Mouse (Mus musculus) forebrain, embryonic 11.5 days (tissue): ENCODE data around the gene Fam13c. TPM values are rescaled to one million over a fixed set of nuclear protein-coding genes. Genes with fewer than 3 reads are reported as not detected.
A peak's percentile ranks its signal among the peaks of the same experiment; 100 is the strongest.

Experiments
- ATAC-seq: fragments of 200-750 bp; cut with Nextera tagmentation; replicated peaks from 2 replicates; pipeline ENCODE4 v1.8.0; 2017; ENCODE audit warnings: moderate TSS enrichment; ENCODE audit not compliant: low FRiP score
- DNase-seq: peaks from one replicate; pipeline ENCODE4 v3.0.0-alpha.2; 2017; ENCODE audit warnings: low spot score
- H3K27ac ChIP-seq: fragments of 300-500 bp; sonication (generic); 2 replicates; pipeline ENCODE4 v1.5.1; 2014; ENCODE audit warnings: low read depth, low read length
- H3K27me3 ChIP-seq: fragments of 300-500 bp; sonication (generic); 2 replicates; pipeline ENCODE4 v1.6.1; 2014; ENCODE audit warnings: mild to moderate bottlenecking, low read length, mixed read lengths; ENCODE audit not compliant: control insufficient read depth, insufficient read depth
- H3K36me3 ChIP-seq: fragments of 300-500 bp; sonication (generic); 2 replicates; pipeline ENCODE4 v1.6.1; 2014; ENCODE audit warnings: mild to moderate bottlenecking, low read length, moderate library complexity, mixed read lengths; ENCODE audit not compliant: control insufficient read depth, insufficient read depth
- H3K4me1 ChIP-seq: fragments of 300-500 bp; sonication (generic); replicated peaks from 2 replicates; pipeline ENCODE4 v1.6.1; 2014; ENCODE audit warnings: low read length, mixed read lengths; ENCODE audit not compliant: control insufficient read depth, insufficient read depth
- H3K4me2 ChIP-seq: fragments of 300-500 bp; sonication (generic); 2 replicates; pipeline ENCODE4 v1.6.1; 2014; ENCODE audit warnings: low read depth, mild to moderate bottlenecking, low read length, moderate library complexity, mixed read lengths; ENCODE audit not compliant: severe bottlenecking
- H3K4me3 ChIP-seq: fragments of 300-500 bp; sonication (generic); 2 replicates; pipeline ENCODE4 v1.5.1; 2014; ENCODE audit warnings: low read depth, low read length
- H3K9ac ChIP-seq: fragments of 300-500 bp; sonication (generic); 2 replicates; pipeline ENCODE4 v1.6.1; 2014; ENCODE audit warnings: low read length
- H3K9me3 ChIP-seq: fragments of 300-500 bp; sonication (generic); 2 replicates; pipeline ENCODE4 v1.6.1; 2016; ENCODE audit warnings: low read length, mixed read lengths; ENCODE audit not compliant: control insufficient read depth
- WGBS: fragments of 180-500 bp; shearing (Covaris S2); extraction: QIAGEN DNeasy Blood & Tissue Kit; methylation state at CpG from one replicate; pipeline ENCODE4 v1.1.7; 2014; 5-methylcytosine and 5-hydroxymethylcytosine counted together
- polyA plus RNA-seq: library from polyadenylated mRNA; unstranded; fragments of >200 nt; fragmentation: Nextera tagmentation; extraction: Ambion mirVana; gene quantifications from 2 replicates; pipeline ENCODE4 v1.2.1, GENCODE M21; 2014

Fam13c gene
- polyA plus RNA-seq, 1 experiment from 2014 or later, result 13.6 TPM

DNA sequence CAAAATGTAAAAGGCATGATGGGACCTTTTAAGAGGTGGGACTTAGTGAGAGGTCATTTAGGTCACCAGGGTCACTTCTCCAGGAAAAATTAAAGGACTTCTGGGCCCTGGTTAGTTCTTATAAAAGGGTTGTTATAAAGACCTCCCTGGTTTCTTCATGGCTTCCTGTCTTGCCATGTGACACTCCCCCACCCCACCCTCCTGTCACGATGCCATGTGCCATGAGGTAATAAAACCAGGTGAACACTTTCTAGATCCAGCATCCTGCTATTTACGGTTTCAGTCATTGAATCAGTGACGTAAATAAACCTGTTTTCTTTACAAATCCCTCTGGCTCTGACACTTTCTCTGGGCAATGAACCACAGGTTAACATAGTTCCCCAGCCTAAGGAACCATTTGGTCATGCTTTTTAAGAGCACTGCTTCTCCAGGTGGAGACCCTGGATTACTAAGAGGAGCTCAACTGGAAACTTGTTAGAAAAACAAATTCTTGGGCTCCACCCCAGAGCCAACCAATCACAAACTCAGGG is 146.7 kb downstream of the Fam13c start:
- H3K9ac ChIP-seq, result no peak overlapping the region
- no peak overlapping the region for H3K27ac ChIP-seq
- ATAC-seq (no peak), DNase-seq (no peak)
- H3K36me3 ChIP-seq, result no peaks in the 10 kb centered on the region
- WGBS, result 84% methylated on average over 3 of the region's 3 CpGs
- H3K27me3 ChIP-seq, result no peaks in the 10 kb centered on the region
- H3K4me3 ChIP-seq, result no peak overlapping the region
- H3K4me2 ChIP-seq, result no peak overlapping the region
- H3K4me1 ChIP-seq, result no peaks in the 10 kb centered on the region
- no peaks in the 10 kb centered on the region for H3K9me3 ChIP-seq

DNA sequence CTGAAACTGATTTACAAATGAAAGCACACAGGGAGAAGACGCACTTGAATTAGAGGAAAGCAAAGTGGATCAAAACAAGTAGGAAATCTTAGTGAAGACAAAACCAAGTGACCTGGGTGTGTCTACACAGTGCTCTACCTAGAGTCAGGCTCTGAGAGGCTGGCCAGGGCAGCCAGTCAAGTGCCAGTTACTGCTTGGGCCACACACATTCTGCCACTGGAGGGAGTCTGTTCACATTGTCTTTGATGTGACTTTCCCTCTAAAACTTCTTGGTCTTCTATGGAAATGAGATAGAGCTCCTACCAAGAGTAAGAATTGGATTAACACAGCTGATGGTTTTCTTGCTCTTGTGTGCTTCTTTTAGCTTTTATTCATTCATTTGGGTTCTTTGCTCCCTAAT is 153.7 kb downstream of the Fam13c start:
- DNase-seq, result no peak

DNA sequence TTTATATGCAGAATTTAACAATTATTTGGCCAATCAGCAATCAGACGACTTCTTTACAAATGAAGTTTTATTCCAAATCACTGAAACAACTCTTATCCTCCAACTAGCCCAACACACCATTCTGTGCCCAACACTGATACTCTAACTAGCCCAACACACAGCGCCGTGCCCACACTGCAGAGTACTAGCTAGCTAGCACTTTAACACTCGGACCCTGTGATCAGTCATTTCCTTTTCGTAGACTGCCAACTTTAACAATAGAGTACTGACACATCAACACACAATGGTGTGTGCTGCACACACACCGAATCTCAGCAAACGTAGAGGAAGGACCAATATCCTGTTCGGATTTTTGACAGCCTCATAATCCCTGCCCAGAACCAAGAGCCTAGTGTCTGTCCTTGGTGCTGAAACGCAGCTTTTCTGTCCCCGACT is 157.8 kb downstream of the Fam13c start:
- WGBS, result 17% methylated on average over 10 of the region's 10 CpGs
- H3K27me3 ChIP-seq, result no peaks in the 10 kb centered on the region

More for the DNA sequence above, 153.7 kb downstream of the Fam13c start:
- 56% methylated on average over 1 of the region's 1 CpGs for WGBS
- H3K27ac ChIP-seq, result no peak overlapping the region
- no peaks in the 10 kb centered on the region for H3K36me3 ChIP-seq
- no peak overlapping the region for H3K9ac ChIP-seq
- no peak overlapping the region for H3K4me3 ChIP-seq
- ATAC-seq, result no peak
- no peak overlapping the region for H3K4me2 ChIP-seq
- 0 out of 2 replicates have a peak, but pooled peaks cover 2% of the 10 kb centered on the region for H3K4me1 ChIP-seq
- H3K27me3 ChIP-seq, result no peaks in the 10 kb centered on the region
- no peaks in the 10 kb centered on the region for H3K9me3 ChIP-seq

DNA sequence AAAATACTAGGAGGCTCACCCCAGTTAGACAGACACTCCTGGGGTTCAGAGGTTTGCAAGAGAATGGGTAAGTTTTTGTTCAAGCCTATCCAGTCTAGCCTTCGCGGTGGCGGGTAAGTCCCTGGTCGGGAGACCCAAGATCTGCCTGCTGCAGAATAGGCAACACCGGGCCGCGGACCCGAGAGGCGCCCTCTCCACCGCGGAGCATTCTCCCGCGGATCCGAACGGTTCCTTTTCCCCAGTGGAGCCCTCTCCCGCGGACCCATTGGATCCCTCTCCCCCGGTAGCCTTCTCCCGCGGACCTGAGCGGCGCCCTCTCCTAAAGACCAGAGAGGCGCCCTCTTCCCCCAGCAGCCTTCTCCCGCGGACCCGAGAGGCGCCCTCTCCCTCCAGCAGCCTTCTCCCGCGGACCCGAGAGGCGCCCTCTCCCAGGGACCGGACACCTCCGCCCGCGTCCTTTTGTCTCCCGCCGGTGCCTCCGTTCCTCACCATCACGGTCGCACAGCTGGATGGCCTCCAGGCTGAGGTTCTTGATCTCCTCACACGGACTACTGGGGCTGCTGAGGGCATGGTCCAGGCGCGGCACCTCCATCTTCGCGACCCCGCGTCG is 158.3 kb downstream of the Fam13c start:
- Histone ChIP-seq H3K27me3 (no peaks in the 10 kb centered on the region), H3K4me2 (peak overlapping the region; percentile 87), H3K4me3 (peak overlapping the region; percentile 68), H3K4me1 (0 out of 2 replicates have a peak, but pooled peaks cover 2% of the 10 kb centered on the region), H3K9me3 (no peaks in the 10 kb centered on the region), H3K36me3 (no peaks in the 10 kb centered on the region), H3K9ac (peak overlapping the region; percentile 75), H3K27ac (peak overlapping the region; percentile 51)
- DNase-seq (no peak), ATAC-seq (peak; percentile 78)
- under 1% methylated on average over 48 of the region's 48 CpGs for WGBS

More for the DNA sequence above, 157.8 kb downstream of the Fam13c start:
- Histone ChIP-seq H3K9ac (peak overlapping the region; percentile 75), H3K36me3 (no peaks in the 10 kb centered on the region), H3K27ac (no peak overlapping the region), H3K9me3 (no peaks in the 10 kb centered on the region), H3K4me2 (peak overlapping the region; percentile 87), H3K4me3 (peak overlapping the region; percentile 68), H3K4me1 (0 out of 2 replicates have a peak, but pooled peaks cover 2% of the 10 kb centered on the region)
- ATAC-seq, result no peak
- peak; percentile 50 for DNase-seq

DNA sequence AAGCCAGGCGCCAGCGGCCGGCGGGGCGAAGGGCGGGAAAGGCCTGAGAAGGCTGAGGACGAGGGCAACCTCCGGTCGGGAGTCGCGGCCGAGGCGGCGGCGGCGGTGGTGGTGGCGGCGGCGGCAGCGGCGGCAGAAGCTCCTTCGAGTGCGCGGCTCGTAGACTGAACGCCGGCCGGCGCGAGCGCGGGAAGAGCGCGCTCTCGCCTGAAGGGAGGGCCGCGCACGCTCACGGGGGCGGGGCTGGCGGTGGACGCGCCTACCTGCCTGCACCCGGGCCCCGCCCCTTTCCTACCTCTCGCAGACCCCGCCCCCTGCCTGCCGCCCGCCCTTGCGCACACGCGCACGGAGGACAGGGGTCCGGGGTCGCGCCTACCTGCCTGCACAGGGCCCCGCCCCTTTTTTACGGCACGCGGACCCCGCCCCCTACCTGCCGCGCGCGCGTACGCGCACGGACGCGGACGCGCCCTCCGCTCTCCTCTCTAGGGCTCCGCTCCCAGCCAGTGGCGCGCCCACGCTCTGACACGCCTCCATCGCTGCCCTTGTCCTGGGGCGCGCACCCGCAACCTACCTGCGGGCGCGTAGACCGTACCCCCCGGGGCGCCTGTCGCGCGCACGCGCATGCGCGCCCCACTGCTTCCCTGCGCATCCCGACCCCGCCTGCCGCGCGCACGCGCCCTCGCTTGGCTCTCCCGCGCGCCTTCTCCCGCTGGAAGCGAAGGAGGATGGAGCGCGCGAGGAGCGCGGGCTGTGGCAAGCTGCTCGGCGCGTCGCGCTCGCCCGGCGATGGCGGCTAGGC is 159.0 kb downstream of the Fam13c start:
- DNase-seq, result peak; percentile 94
- 0 out of 2 replicates have a peak, but pooled peaks cover 2% of the 10 kb centered on the region for H3K4me1 ChIP-seq
- peak overlapping the region; percentile 75 for H3K9ac ChIP-seq
- H3K27ac ChIP-seq, result peak overlapping the region; percentile 51
- H3K4me2 ChIP-seq, result peak overlapping the region; percentile 87
- no peaks in the 10 kb centered on the region for H3K27me3 ChIP-seq
- under 1% methylated on average over 109 of the region's 124 CpGs for WGBS
- peak; percentile 88 for ATAC-seq
- peak overlapping the region; percentile 68 for H3K4me3 ChIP-seq
- no peaks in the 10 kb centered on the region for H3K9me3 ChIP-seq
- no peaks in the 10 kb centered on the region for H3K36me3 ChIP-seq

DNA sequence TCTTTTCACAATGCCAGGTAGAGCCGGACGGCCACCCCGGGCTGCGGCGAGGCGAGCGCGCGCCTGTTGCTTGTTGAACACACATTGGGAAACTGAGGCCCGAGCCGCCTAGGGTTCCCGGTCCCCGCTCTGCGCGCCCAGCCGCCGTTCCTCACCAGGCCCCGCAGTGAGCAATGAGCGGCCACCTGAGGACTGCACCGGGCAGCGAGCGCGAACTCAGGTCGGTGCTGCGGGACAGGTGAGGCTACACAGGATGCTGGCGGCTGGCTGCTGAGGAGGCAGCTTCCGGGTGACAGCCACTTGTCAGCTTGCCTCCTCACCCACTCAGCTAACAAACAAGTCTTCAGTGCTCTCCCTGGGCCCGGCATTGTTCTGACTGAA is 159.6 kb downstream of the Fam13c start:
- ATAC-seq (no peak), DNase-seq (no peak)
- no peak overlapping the region for H3K27ac ChIP-seq

More for the DNA sequence above, 159.6 kb downstream of the Fam13c start:
- Histone ChIP-seq H3K4me3 (peak overlapping the region; percentile 68), H3K4me2 (peak overlapping the region; percentile 87), H3K36me3 (no peaks in the 10 kb centered on the region), H3K4me1 (0 out of 2 replicates have a peak, but pooled peaks cover 2% of the 10 kb centered on the region), H3K9me3 (no peaks in the 10 kb centered on the region), H3K27me3 (no peaks in the 10 kb centered on the region), H3K9ac (peak overlapping the region; percentile 75)
- WGBS, result under 1% methylated on average over 28 of the region's 28 CpGs

Other genes starting within 250 kb of the Fam13c start
- gene Mrln, start 235.8 kb upstream of the Fam13c start, polyA plus RNA-seq, result 0.94 TPM in 1 of 2 replicates, not detected in the other
- gene Slc16a9, start 195.4 kb upstream of the Fam13c start, polyA plus RNA-seq, result 0.25 and 0.29 TPM in 2 replicates
- gene Phyhipl, start 215.5 kb downstream of the Fam13c start, polyA plus RNA-seq, result 32.1 and 34.5 TPM in 2 replicates